Mouse (Mus musculus) R1 (cell line): Measurements from ENCODE around the gene Aldh1a2.

ENCODE experiments used
- DNase-seq: peaks from one replicate; pipeline ENCODE4 v3.0.0-alpha.2; 2018; ENCODE audit warnings: low read depth, low spot score

Aldh1a2 gene

GRCm38 (mm10) chr9:71216036-71216995 lies 727 bp downstream of the Aldh1a2 start:
- DNase-seq: no peak

DNA sequence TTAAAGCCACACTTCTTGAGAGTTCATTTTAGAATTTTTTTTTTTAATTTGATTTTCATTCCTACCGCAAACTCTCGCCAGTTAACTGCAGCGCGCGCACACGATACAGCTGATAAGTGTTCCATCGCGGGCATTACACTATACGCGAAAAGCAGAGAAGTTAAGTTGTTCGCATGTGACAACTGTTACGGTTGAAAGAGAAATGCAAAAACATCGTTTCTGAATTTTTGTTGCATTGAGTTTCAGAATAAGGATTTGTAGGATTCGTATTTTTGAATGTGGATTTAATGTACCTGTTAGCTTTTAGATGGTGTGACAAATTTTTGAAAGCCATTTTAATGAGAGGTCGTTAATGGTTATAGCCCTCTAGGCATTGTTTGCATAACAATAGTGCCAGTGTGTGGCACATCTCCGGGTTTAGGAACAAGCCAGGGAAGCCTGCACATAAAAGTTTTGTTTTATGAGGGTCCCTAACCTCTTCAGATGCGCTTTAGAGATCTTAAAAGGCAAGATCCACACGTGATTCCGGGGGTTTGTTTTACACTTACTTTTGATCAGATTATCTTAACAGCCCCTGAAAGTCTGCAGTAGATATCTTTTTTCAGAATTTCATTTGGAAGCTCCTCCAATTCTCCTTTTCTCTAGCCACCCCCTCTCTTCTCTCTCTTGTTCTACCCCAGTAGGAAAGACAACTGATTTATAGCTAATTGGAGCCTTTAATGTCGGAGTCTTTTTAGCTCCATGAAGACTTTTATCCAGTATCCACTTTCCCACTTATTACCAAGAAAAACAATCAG lies 1.6 kb downstream of the Aldh1a2 start:
- DNase-seq: peak; percentile 18

DNA sequence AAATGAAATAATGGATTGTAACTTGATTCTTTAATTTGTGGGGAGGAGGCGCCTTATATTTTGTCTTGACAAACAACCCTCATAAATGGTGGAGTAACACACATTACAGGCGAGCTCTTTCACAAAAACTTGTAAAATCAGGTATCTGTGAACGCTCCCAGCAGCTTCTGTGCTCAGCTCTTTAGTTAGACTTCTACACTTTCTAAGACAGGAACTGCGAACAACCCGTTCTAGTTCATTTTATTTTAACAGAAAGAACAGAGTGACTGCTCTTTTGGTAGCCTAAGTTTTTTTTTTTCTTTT lies 2.2 kb downstream of the Aldh1a2 start:
- no peak for DNase-seq

DNA sequence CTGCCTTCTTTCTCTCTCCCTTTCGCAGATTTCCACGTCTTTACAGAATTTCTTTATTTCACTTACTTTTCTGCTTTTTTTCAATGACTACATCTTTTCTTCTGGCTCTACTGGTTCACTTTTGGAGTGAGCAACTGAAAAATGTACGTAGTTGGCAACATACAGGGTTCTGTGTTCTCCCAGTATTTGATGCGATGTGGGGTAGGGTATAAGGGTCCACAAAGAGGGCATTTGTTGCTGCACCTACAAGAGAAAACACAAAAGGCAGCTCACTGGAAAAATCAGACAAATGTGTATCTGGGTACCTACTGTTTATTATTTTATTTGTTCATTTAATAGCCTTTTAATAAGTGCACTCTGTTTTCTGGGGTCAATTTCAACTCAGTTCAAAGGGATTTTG lies 3.6 kb downstream of the Aldh1a2 start:
- no peak for DNase-seq

DNA sequence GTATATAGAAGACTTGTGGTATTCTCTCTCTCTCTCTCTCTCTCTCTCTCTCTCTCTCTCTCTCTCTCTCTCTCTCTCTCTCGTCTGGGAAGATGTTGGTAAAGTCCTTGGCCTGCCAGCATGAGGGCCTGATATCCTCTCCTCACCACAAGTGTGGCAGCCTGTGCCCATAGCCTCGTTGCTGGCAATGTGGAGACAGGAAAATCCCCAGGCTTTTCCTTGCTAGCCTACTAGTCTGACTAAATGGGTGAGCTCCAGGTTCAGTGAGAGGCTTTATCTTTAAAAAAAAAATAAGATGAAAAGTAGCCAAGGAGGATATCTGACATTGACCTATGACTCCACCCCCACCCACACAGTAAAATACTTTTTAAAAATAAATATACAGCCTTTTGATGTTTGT lies 4.8 kb downstream of the Aldh1a2 start:
- no peak for DNase-seq

GRCm38 (mm10) chr9:71227226-71227970 lies 11.8 kb downstream of the Aldh1a2 start:
- DNase-seq: peak; percentile 90

GRCm38 (mm10) chr9:71230011-71230410 lies 14.4 kb downstream of the Aldh1a2 start:
- no peak for DNase-seq

DNA sequence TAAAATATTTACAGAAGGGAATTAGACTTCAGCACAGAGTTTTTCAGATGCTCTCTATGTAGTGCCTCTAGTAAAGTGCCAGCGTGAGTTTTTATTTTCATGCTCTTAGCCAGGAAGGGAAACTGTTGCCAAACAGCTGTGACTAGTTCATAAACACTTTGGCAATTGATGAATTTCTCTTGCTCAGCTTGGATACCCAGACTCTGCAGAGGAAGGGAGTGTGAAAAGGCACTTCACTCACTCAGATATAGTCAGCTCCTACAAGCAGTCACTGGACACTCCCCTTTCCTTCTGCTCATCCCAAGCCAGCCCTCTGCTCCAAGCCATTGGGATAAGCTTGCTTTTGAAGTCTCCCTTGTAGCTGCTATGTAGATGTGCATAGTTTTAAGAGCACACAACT lies 21.0 kb downstream of the Aldh1a2 start:
- DNase-seq: no peak

DNA sequence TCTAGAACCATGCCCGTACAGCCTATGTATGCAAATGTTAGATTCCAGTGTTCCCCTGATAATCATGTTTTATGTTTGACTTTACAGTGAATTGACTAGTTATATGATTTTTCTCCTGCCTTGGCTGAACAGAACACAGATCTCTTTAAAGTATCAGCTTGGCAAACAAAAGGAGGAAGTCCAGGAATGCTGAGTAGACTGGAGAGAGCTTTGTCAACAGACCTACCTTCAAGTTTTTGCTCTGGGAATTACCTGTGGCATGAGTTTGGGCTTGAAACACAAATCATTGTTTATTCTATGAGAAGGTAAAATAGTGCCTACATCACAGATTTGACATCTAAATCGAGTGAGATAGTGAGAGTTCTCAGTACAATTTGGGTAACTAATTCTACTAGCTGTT lies 24.3 kb downstream of the Aldh1a2 start:
- no peak for DNase-seq

DNA sequence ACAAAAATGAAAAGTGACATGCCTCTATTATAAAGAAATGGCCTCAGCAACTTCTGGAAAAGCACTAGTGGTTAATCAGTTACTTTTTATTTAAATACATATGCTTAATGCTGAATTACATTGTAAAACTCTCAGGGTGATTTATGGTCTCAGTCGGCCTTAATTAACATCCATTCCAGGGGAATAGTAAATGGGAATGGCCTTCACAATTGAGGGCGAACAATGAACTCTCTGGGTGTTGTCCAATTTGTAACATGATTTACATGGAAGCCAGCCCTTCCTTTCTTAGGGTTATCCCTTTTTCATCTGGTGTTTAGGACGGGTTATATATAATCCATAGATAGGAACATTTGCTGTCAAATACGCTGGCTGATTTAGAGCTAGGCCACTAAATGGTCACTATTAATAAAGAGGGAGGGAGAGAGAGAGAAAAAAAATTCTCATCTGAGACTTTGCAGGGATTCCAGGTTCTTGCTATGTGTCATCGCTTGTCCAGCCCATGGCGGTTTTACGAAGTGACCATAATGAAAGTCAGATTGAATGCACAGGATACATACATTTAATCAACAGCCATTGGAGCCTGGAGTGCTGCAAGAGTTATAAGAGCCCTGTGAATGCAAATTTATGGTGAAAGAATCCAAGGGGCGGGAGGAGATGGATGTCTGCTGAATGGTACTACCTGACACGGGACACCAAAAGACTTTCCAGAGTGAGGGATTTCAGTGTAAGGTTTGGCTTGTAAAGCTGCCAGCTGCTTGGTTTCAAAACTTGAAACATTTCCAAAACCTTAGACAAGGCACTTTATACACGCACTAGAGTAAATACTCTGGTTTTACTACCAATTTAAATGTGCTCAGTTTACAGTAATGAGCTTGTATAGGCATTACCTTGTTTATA lies 26.2 kb downstream of the Aldh1a2 start:
- no peak for DNase-seq

- DNase-seq: no peak
Observed at GRCm38 (mm10) chr9:71242412-71242781, 26.8 kb downstream of the Aldh1a2 start.

DNA sequence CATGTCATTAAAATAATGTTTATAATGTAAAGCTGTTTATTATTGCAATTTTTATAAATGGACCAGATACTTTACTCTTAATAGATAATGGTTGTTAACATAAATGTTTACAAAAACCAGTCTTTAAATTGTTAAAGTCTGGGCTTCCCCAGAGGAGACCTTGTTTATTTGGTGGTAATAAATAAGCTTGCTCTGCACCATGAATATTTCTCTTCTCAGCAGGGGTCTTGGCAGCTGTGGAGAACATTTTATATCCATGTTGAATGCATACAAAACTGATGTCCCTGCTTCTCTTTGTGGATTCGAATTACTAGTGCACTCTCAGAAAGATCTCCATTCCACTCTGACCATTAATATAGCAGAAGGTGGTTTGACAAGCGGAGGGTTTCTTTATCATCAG lies 38.8 kb downstream of the Aldh1a2 start:
- no peak for DNase-seq

DNA sequence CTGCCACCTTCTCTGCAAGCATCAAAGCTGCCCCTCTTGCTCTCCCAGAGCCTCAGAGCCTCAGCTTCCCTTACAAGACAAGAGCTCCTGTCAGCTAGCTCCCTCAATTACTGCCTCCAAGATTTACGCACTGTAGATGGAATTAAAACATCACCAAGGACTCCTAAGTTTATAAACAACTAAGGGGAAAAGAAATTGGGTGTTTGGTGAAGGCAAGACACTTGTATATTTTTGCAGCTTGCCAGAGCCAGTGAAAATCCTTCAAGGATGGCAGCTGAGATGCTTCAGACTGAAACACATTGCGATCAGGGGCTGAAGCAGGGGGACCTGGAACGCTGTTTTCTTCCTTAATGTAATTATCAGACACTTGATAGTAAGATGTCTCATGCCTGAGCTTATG lies 47.1 kb downstream of the Aldh1a2 start:
- no peak for DNase-seq

- DNase-seq: no peak
Observed at GRCm38 (mm10) chr9:71269711-71270110, 54.1 kb downstream of the Aldh1a2 start.

- no peak for DNase-seq
Observed at GRCm38 (mm10) chr9:71270205-71270604, 54.6 kb downstream of the Aldh1a2 start.

- no peak for DNase-seq
Observed at GRCm38 (mm10) chr9:71276149-71276721, 60.6 kb downstream of the Aldh1a2 start.

DNA sequence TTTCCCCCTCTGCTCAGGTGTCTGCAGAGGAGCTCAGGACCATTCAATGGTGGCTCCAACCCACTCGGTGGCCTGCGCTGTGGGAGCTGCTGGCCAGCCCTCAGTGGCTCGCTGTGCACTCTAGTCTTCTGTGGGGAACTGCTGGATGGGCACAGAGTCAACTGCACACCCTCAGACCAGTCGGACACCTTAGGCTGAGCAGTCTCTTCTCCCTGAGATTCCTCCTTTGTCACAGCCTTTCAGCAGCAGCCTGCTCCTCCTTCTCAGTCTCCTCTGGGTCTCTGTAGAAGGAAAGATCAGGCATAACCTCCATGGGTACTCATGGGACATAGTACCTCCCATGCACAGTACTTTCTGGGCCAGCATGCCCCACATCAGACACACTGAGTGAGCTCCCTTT lies 63.2 kb downstream of the Aldh1a2 start:
- DNase-seq: no peak

- no peak for DNase-seq
Observed at GRCm38 (mm10) chr9:71283156-71283555, 67.6 kb downstream of the Aldh1a2 start.

- DNase-seq: no peak
Observed at GRCm38 (mm10) chr9:71285231-71285630, 69.6 kb downstream of the Aldh1a2 start.

DNA sequence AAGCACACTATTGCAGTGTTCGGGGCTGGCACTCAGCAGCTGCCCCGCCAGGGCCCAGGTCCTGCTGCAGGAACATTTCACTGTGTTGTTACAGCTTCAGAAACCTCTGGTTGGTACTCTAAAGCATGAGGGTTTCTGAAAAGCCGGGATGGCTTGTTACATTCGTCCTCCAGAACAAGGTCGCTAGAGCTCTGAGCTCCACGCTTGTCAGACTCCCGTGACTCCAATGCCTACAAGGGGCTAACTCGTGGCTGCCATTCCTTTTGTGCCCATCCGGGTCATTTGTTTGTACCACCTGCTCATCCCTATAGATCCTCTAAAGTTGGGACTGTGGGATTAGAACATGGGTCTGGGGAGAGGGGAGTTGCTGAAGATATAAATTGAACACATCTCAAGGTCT lies 70.8 kb downstream of the Aldh1a2 start:
- DNase-seq: no peak

DNA sequence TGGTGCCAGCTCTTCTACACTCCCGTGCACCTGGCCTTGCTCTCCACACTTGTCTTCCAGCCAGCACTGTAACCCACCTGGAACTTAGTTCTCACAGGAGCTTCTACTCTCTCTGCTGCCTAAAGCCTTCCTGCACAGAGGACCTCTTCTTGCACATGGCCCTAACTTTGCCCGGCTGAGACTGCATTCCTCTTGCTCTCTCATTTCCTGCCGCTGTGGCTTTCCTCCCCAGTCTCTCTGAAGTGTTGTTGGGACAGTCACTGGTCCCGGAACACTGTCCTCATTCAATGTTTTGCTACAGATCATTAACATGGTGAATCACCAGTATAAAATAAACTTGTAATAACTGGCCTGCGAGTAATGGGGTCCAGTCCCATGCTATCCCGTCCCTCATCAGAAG lies 73.1 kb downstream of the Aldh1a2 start:
- DNase-seq: no peak
